Mouse (Mus musculus) neural tube, embryonic 11.5 days (tissue): ENCODE results near the gene Rhpn2. TPM values are rescaled to one million over a fixed set of nuclear protein-coding genes. Genes with fewer than 3 reads are reported as not detected.

Source experiments
- ATAC-seq: fragments of 200-750 bp; cut with Nextera tagmentation; 2 replicates; pipeline ENCODE4 v1.8.0; 2017; ENCODE audit warnings: moderate number of reproducible peaks, mild to moderate bottlenecking, moderate TSS enrichment, moderate library complexity; ENCODE audit not compliant: insufficient read depth, low FRiP score, low TSS enrichment
- DNase-seq: peaks from one replicate; pipeline ENCODE4 v3.0.0-alpha.2; 2015; ENCODE audit warnings: low spot score
- H3K27ac ChIP-seq: fragments of 300-500 bp; sonication (generic); 2 replicates; pipeline ENCODE4 v1.5.1; 2014; ENCODE audit warnings: low read depth, mild to moderate bottlenecking, low read length
- H3K27me3 ChIP-seq: fragments of 300-500 bp; sonication (generic); 2 replicates; pipeline ENCODE4 v1.6.1; 2014; ENCODE audit warnings: mild to moderate bottlenecking, low read length, mixed read lengths; ENCODE audit not compliant: control insufficient read depth, insufficient read depth
- H3K36me3 ChIP-seq: fragments of 300-500 bp; sonication (generic); 2 replicates; pipeline ENCODE4 v1.6.1; 2014; ENCODE audit warnings: mild to moderate bottlenecking, low read length, moderate library complexity, mixed read lengths; ENCODE audit not compliant: control insufficient read depth, insufficient read depth
- H3K4me1 ChIP-seq: fragments of 300-500 bp; sonication (generic); 2 replicates; pipeline ENCODE4 v1.6.1; 2014; ENCODE audit warnings: low read length, mixed read lengths; ENCODE audit not compliant: control insufficient read depth, insufficient read depth
- H3K4me2 ChIP-seq: fragments of 300-500 bp; sonication (generic); 2 replicates; pipeline ENCODE4 v1.6.1; 2014; ENCODE audit warnings: low read depth, mild to moderate bottlenecking, moderate library complexity
- H3K4me3 ChIP-seq: fragments of 300-500 bp; sonication (generic); 2 replicates; pipeline ENCODE4 v1.5.1; 2014; ENCODE audit warnings: low read depth, low read length
- H3K9ac ChIP-seq: fragments of 300-500 bp; sonication (generic); 2 replicates; pipeline ENCODE4 v1.6.1; 2014; ENCODE audit warnings: mild to moderate bottlenecking, low read length
- H3K9me3 ChIP-seq: fragments of 300-500 bp; sonication (generic); 2 replicates; pipeline ENCODE4 v1.6.1; 2016; ENCODE audit warnings: low read length; ENCODE audit not compliant: control insufficient read depth
- WGBS: fragments of 180-500 bp; shearing (Covaris S2); extraction: QIAGEN DNeasy Blood & Tissue Kit; methylation state at CpG from one replicate; pipeline ENCODE4 v1.1.7; 2014; 5-methylcytosine and 5-hydroxymethylcytosine counted together
- polyA plus RNA-seq: library from polyadenylated mRNA; unstranded; fragments of >200 nt; fragmentation: Nextera tagmentation; extraction: Ambion mirVana; gene quantifications from 2 replicates; pipeline ENCODE4 v1.2.1, GENCODE M21; 2014

Rhpn2 gene
- polyA plus RNA-seq, 1 experiment from 2014 or later: 3.3 TPM

GRCm38 (mm10) chr7:35373146-35373989, 39.4 kb downstream of the Rhpn2 start:
- Histone ChIP-seq H3K36me3 (no peaks in the 10 kb centered on the region), H3K4me2 (no peak overlapping the region), H3K4me1 (no peaks in the 10 kb centered on the region), H3K9me3 (no peaks in the 10 kb centered on the region), H3K27me3 (no peaks in the 10 kb centered on the region), H3K9ac (no peak overlapping the region), H3K4me3 (no peak overlapping the region), H3K27ac (no peak overlapping the region)
- WGBS: 83% methylated on average over 16 of the region's 16 CpGs
- no peak for ATAC-seq
- no peak for DNase-seq

GRCm38 (mm10) chr7:35374265-35374664, 40.3 kb downstream of the Rhpn2 start:
- Histone ChIP-seq H3K4me1 (no peaks in the 10 kb centered on the region), H3K4me3 (no peak overlapping the region), H3K36me3 (no peaks in the 10 kb centered on the region), H3K27ac (no peak overlapping the region), H3K4me2 (no peak overlapping the region), H3K9ac (no peak overlapping the region), H3K9me3 (no peaks in the 10 kb centered on the region), H3K27me3 (no peaks in the 10 kb centered on the region)
- no peak for ATAC-seq
- WGBS: 91% methylated on average over 7 of the region's 7 CpGs
- DNase-seq: no peak

GRCm38 (mm10) chr7:35376623-35377022, 42.7 kb downstream of the Rhpn2 start:
- ATAC-seq: no peak
- H3K27ac ChIP-seq: no peak overlapping the region
- no peaks in the 10 kb centered on the region for H3K27me3 ChIP-seq
- H3K36me3 ChIP-seq: no peaks in the 10 kb centered on the region
- no peak overlapping the region for H3K9ac ChIP-seq
- no peak overlapping the region for H3K4me3 ChIP-seq
- H3K9me3 ChIP-seq: no peaks in the 10 kb centered on the region
- no peaks in the 10 kb centered on the region for H3K4me1 ChIP-seq
- H3K4me2 ChIP-seq: no peak overlapping the region
- no peak for DNase-seq
- WGBS: 97% methylated on average over 9 of the region's 9 CpGs

GRCm38 (mm10) chr7:35379492-35380119, 45.6 kb downstream of the Rhpn2 start:
- Histone ChIP-seq H3K27ac (no peak overlapping the region), H3K9me3 (no peaks in the 10 kb centered on the region), H3K4me2 (no peak overlapping the region), H3K36me3 (no peaks in the 10 kb centered on the region), H3K4me3 (no peak overlapping the region), H3K9ac (no peak overlapping the region), H3K27me3 (no peaks in the 10 kb centered on the region), H3K4me1 (no peaks in the 10 kb centered on the region)
- 63% methylated on average over 12 of the region's 16 CpGs for WGBS
- ATAC-seq (no peak), DNase-seq (no peak)

- H3K9me3 ChIP-seq: no peaks in the 10 kb centered on the region
- H3K4me2 ChIP-seq: no peak overlapping the region
Measured at GRCm38 (mm10) chr7:35380351-35380750, 46.4 kb downstream of the Rhpn2 start.

GRCm38 (mm10) chr7:35381861-35382260, 47.9 kb downstream of the Rhpn2 start:
- no peaks in the 10 kb centered on the region for H3K36me3 ChIP-seq
- no peak for ATAC-seq
- H3K9me3 ChIP-seq: no peaks in the 10 kb centered on the region

More at GRCm38 (mm10) chr7:35380351-35380750, 46.4 kb downstream of the Rhpn2 start:
- DNase-seq (no peak), ATAC-seq (no peak)
- H3K4me3 ChIP-seq: no peak overlapping the region
- no peaks in the 10 kb centered on the region for H3K4me1 ChIP-seq
- H3K9ac ChIP-seq: no peak overlapping the region
- H3K27ac ChIP-seq: no peak overlapping the region
- H3K27me3 ChIP-seq: no peaks in the 10 kb centered on the region
- WGBS: 92% methylated on average over 8 of the region's 8 CpGs
- no peaks in the 10 kb centered on the region for H3K36me3 ChIP-seq

GRCm38 (mm10) chr7:35382706-35383353, 48.9 kb downstream of the Rhpn2 start:
- WGBS: 72% methylated on average over 2 of the region's 2 CpGs
- no peak overlapping the region for H3K27ac ChIP-seq
- H3K4me3 ChIP-seq: no peak overlapping the region
- no peaks in the 10 kb centered on the region for H3K4me1 ChIP-seq
- H3K9me3 ChIP-seq: no peaks in the 10 kb centered on the region
- no peak overlapping the region for H3K4me2 ChIP-seq
- no peak overlapping the region for H3K9ac ChIP-seq
- H3K36me3 ChIP-seq: no peaks in the 10 kb centered on the region
- no peaks in the 10 kb centered on the region for H3K27me3 ChIP-seq
- DNase-seq: no peak
- ATAC-seq: no peak

More at GRCm38 (mm10) chr7:35381861-35382260, 47.9 kb downstream of the Rhpn2 start:
- no peak overlapping the region for H3K27ac ChIP-seq
- no peaks in the 10 kb centered on the region for H3K4me1 ChIP-seq
- no peak for DNase-seq
- 58% methylated on average over 13 of the region's 16 CpGs for WGBS
- no peak overlapping the region for H3K4me3 ChIP-seq
- no peak overlapping the region for H3K4me2 ChIP-seq
- no peak overlapping the region for H3K9ac ChIP-seq
- no peaks in the 10 kb centered on the region for H3K27me3 ChIP-seq

GRCm38 (mm10) chr7:35386525-35386952, 52.6 kb downstream of the Rhpn2 start:
- no peak for ATAC-seq
- WGBS: 65% methylated on average over 6 of the region's 6 CpGs

More at GRCm38 (mm10) chr7:35386525-35386952, 52.6 kb downstream of the Rhpn2 start:
- Histone ChIP-seq H3K4me1 (no peaks in the 10 kb centered on the region), H3K9ac (no peak overlapping the region), H3K27me3 (no peaks in the 10 kb centered on the region), H3K27ac (no peak overlapping the region), H3K9me3 (no peaks in the 10 kb centered on the region), H3K36me3 (no peaks in the 10 kb centered on the region), H3K4me2 (no peak overlapping the region), H3K4me3 (no peak overlapping the region)
- no peak for DNase-seq
